Mouse (Mus musculus): ENCODE results near the gene Frzb. TPM values are rescaled to one million over a fixed set of nuclear protein-coding genes. Genes with fewer than 3 reads are reported as not detected.

Frzb gene
- polyA plus RNA-seq, 1 experiment: 44.1 TPM

Other genes starting within 250 kb of the Frzb start
- gene Prdx6b, start 155.2 kb downstream of the Frzb start, polyA plus RNA-seq (2012; rRNA removed): not detected in 2 replicates
- 43.3 and 45.0 TPM in 2 replicates for gene Dnajc10, start 132.2 kb downstream of the Frzb start, polyA plus RNA-seq (2012; rRNA removed)
- gene Nckap1, start 133.8 kb upstream of the Frzb start, polyA plus RNA-seq (2012; rRNA removed): 219 and 235 TPM in 2 replicates
- gene Dusp19, start 169.4 kb upstream of the Frzb start, polyA plus RNA-seq (2012; rRNA removed): 14.0 and 14.4 TPM in 2 replicates
- gene Nup35, start 169.6 kb upstream of the Frzb start, polyA plus RNA-seq (2012; rRNA removed): 22.9 and 28.2 TPM in 2 replicates